8 mouse cellular contexts compared by ENCODE assay signal in the genomic region with DNA sequence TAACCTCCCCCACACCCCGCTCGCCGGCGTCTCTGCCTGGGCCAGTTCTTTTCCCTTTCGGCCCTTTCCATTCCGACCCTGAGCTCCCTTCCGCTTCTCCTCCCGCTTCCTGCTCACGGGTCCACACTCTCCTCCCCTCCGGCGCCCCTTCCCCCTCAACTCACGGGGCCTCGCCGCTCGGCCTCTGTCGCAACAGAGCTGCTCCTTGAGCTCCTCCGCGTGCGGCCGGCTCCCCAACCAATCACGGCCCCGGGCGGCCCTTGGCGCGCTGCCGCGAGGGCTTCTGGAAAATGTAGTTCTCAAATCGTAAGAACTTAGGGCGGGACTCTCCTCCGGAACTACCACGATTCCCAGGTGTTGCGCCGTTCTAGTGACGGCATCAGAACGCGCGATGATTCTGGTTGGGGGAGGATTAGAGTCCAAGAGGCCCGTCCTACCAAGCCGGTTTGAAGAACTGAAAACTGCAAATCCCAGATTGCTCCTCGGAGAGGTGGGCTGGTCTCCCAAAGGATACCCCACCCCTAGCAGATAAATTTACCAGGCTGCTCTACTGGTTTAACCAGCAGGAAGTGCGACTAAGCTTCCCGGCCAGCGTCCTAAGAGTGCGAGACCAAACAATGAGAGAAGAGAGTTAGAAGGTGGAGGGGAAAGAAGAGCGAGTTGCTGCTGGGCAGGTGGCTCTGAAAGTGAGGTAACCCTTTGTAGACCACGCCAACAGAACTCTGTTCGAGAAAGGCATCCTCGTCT. TPM values are rescaled to one million over a fixed set of nuclear protein-coding genes. Genes with fewer than 3 reads are reported as not detected.
DNase-seq lines count a peak whose midpoint lies in the region; ATAC-seq and TF ChIP-seq lines count a peak whose summit lies in the region.

A gene (minus strand): TSS at position 285 of the 747 bp plus-strand sequence.

- H3K79me3 ChIP-seq in C2C12 (ENCODE audit: low read depth): peaks cover 15% of the 10 kb centered on the region

- 1% methylated on average over 47 of the region's 48 CpGs for WGBS in heart, embryonic 11.5 days (ENCODE audit: insufficient replicate concordance)
- whole genome bisulfite sequencing in kidney, embryonic 16.5 days: under 1% methylated on average over 48 of the region's 48 CpGs
- WGBS in liver, adult 2 months: under 1% methylated on average over 48 of the region's 48 CpGs

- no peak for TF ChIP-seq CTCF in C2C12 (IDR thresholded peaks at IDR 0.05; ENCODE audit: control insufficient read depth, insufficient read depth, insufficient read length)
- peak; percentile 5; the same call in 1 of the 2 replicates for TF ChIP-seq CTCF in brain, embryonic 14.5 days (IDR thresholded peaks at IDR 0.05; ENCODE audit: borderline replicate concordance, extremely low read depth, insufficient read depth, insufficient read length)
- TF ChIP-seq CTCF in liver, adult 2 months (IDR thresholded peaks at IDR 0.05; ENCODE audit: low read depth, low read length): no peak

- peaks cover 46% of the 10 kb centered on the region for H3K79me2 ChIP-seq in C2C12 (ENCODE audit: control insufficient read depth, insufficient read depth)
- H3K79me2 ChIP-seq in liver, adult 2 months (ENCODE audit: control insufficient read depth, insufficient read depth, low read length): peaks cover 8% of the 10 kb centered on the region; the same call in 1 of the 2 replicates
- peaks cover 27% of the 10 kb centered on the region for H3K79me2 ChIP-seq in myocyte (ENCODE audit: control insufficient read depth, insufficient read depth)

- H3K9me3 ChIP-seq in erythroblast, embryonic 14.5 days (ENCODE audit: control insufficient read depth, low read length): no peaks in the 10 kb centered on the region
- H3K9me3 ChIP-seq in heart, embryonic 11.5 days (replicated peaks; ENCODE audit: control insufficient read depth, low read length): no peaks in the 10 kb centered on the region
- no peaks in the 10 kb centered on the region for H3K9me3 ChIP-seq in kidney, embryonic 16.5 days (ENCODE audit: low read length)

- ATAC-seq in heart, embryonic 11.5 days (replicated peaks; ENCODE audit: insufficient number of reproducible peaks, low FRiP score, low TSS enrichment): peak; percentile 95
- peak; percentile 98 for ATAC-seq in kidney, embryonic 16.5 days (ENCODE audit: low FRiP score, low TSS enrichment)

- TF ChIP-seq POLR2A in brain, embryonic 14.5 days (IDR thresholded peaks at IDR 0.05; ENCODE audit: borderline replicate concordance, extremely low read depth, insufficient read depth, insufficient read length, poor library complexity, severe bottlenecking): peak; percentile 80; the same call in 1 of the 2 replicates
- TF ChIP-seq POLR2A in liver, adult 2 months (IDR thresholded peaks at IDR 0.05; ENCODE audit: extremely low read depth, insufficient read depth, low read length): peak; percentile 79
- peak; percentile 94 for TF ChIP-seq POLR2A in myocyte (IDR thresholded peaks at IDR 0.05; ENCODE audit: insufficient read length, low read depth)

- peaks cover 29% of the 10 kb centered on the region for H3K4me1 ChIP-seq in erythroblast, embryonic 14.5 days (ENCODE audit: control insufficient read depth)
- peaks cover 7% of the 10 kb centered on the region for H3K4me1 ChIP-seq in heart, embryonic 11.5 days (ENCODE audit: control insufficient read depth, insufficient read depth, low read length)
- peaks cover 13% of the 10 kb centered on the region for H3K4me1 ChIP-seq in kidney, embryonic 16.5 days (ENCODE audit: insufficient read depth, low read length)
- H3K4me1 ChIP-seq in liver, adult 2 months (ENCODE audit: control insufficient read depth, insufficient read depth, low read length): peaks cover 6% of the 10 kb centered on the region

- H3K9ac ChIP-seq in heart, embryonic 11.5 days (ENCODE audit: low read depth, low read length): peak within 1 kb of the TSS; percentile 84
- peak within 1 kb of the TSS; percentile 77 for H3K9ac ChIP-seq in kidney, embryonic 16.5 days (replicated peaks; ENCODE audit: low read length)
- H3K9ac ChIP-seq in liver, adult 2 months (ENCODE audit: low read depth, low read length): peak within 1 kb of the TSS; percentile 79

- H3K4me3 ChIP-seq in C2C12 (ENCODE audit: insufficient read depth, poor library complexity, severe bottlenecking): peak within 1 kb of the TSS; percentile 97
- H3K4me3 ChIP-seq in erythroblast, embryonic 14.5 days (replicated peaks): peak within 1 kb of the TSS; percentile 72
- peak within 1 kb of the TSS; percentile 82 for H3K4me3 ChIP-seq in heart, embryonic 11.5 days (ENCODE audit: low read depth, low read length)
- H3K4me3 ChIP-seq in kidney, embryonic 16.5 days (ENCODE audit: low read length): peak within 1 kb of the TSS; percentile 74
- H3K4me3 ChIP-seq in liver, adult 2 months (ENCODE audit: insufficient read depth, low read depth, low read length): peak within 1 kb of the TSS; percentile 81
- H3K4me3 ChIP-seq in myocyte: peak within 1 kb of the TSS; percentile 87

- H3K27ac ChIP-seq in heart, embryonic 11.5 days (ENCODE audit: low read depth, low read length): peak within 1 kb of the TSS; percentile 78
- H3K27ac ChIP-seq in kidney, embryonic 16.5 days (ENCODE audit: low read length): peak within 1 kb of the TSS; percentile 90
- H3K27ac ChIP-seq in liver, adult 2 months (replicated peaks; ENCODE audit: insufficient read depth, low read depth, low read length): peak within 1 kb of the TSS; percentile 74

- H3K27me3 ChIP-seq in C2C12 (ENCODE audit: control insufficient read depth, insufficient read depth, insufficient read length) (no peaks in the 10 kb centered on the region), myocyte (ENCODE audit: control insufficient read depth, insufficient read depth, insufficient read length) (no peaks in the 10 kb centered on the region)
- H3K27me3 ChIP-seq in erythroblast, embryonic 14.5 days (ENCODE audit: control insufficient read depth): no peaks in the 10 kb centered on the region
- no peaks in the 10 kb centered on the region for H3K27me3 ChIP-seq in heart, embryonic 11.5 days (ENCODE audit: control insufficient read depth, insufficient read depth, low read length)
- H3K27me3 ChIP-seq in kidney, embryonic 16.5 days (ENCODE audit: insufficient read depth, low read length): no peaks in the 10 kb centered on the region
- H3K27me3 ChIP-seq in liver, adult 2 months (ENCODE audit: control insufficient read depth, insufficient read depth, low read length): no peaks in the 10 kb centered on the region
- no peaks in the 10 kb centered on the region for H3K27me3 ChIP-seq in splenic B cell, adult 2 months (ENCODE audit: control insufficient read depth, insufficient read depth, low read length, poor library complexity, severe bottlenecking)

- H3K36me3 ChIP-seq in C2C12 (ENCODE audit: control insufficient read depth, insufficient read depth): peaks cover 37% of the 10 kb centered on the region
- peaks cover 37% of the 10 kb centered on the region for H3K36me3 ChIP-seq in erythroblast, embryonic 14.5 days (ENCODE audit: control insufficient read depth)
- peaks cover 10% of the 10 kb centered on the region for H3K36me3 ChIP-seq in heart, embryonic 11.5 days (ENCODE audit: control insufficient read depth, insufficient read depth, low read length)
- H3K36me3 ChIP-seq in kidney, embryonic 16.5 days (ENCODE audit: insufficient read depth, low read length): peaks cover 20% of the 10 kb centered on the region
- peaks cover 19% of the 10 kb centered on the region for H3K36me3 ChIP-seq in liver, adult 2 months (ENCODE audit: control insufficient read depth, insufficient read depth, low read length)
- peaks cover 27% of the 10 kb centered on the region for H3K36me3 ChIP-seq in myocyte (ENCODE audit: control insufficient read depth, insufficient read depth)
- H3K36me3 ChIP-seq in splenic B cell, adult 2 months (ENCODE audit: control insufficient read depth, insufficient read depth, low read length, poor library complexity, severe bottlenecking): peaks cover 2% of the 10 kb centered on the region; the same call in 1 of the 2 replicates

- H3K4me2 ChIP-seq in heart, embryonic 11.5 days: peak within 1 kb of the TSS; percentile 76
- peak within 1 kb of the TSS; percentile 62 for H3K4me2 ChIP-seq in kidney, embryonic 16.5 days (replicated peaks; ENCODE audit: low read depth, low read length)
- peak within 1 kb of the TSS; percentile 99 for H3K4me2 ChIP-seq in myocyte (ENCODE audit: low read depth)

- DNase-seq in brain, embryonic 14.5 days (ENCODE audit: low read depth): peak; percentile 100
- DNase-seq in liver, adult 2 months (ENCODE audit: extremely low read depth, low read depth, low spot score): peak; percentile 100
- peak; percentile 99 for DNase-seq in splenic B cell, adult 2 months (ENCODE audit: low read depth, low spot score)

- H3ac ChIP-seq in C2C12 (ENCODE audit: control insufficient read depth, insufficient read length, low read depth) (peak within 1 kb of the TSS; percentile 64), myocyte (ENCODE audit: control insufficient read depth, insufficient read length) (peak within 1 kb of the TSS; percentile 77)

TF ChIP-seq in C2C12, 6 proteins besides CTCF, POLR2A, EP300 and RAD21:
- TF ChIP-seq CEBPB (IDR thresholded peaks at IDR 0.05; ENCODE audit: low read depth): peak; percentile 82
- TF ChIP-seq USF1 (IDR thresholded peaks at IDR 0.05; ENCODE audit: low read depth): no peak
- TF ChIP-seq MAX (IDR thresholded peaks at IDR 0.05): peak; percentile 51

TF ChIP-seq in myocyte, 11 proteins besides CTCF, POLR2A, EP300 and RAD21 (continues in another document):
- TF ChIP-seq MAX (IDR thresholded peaks at IDR 0.05; ENCODE audit: low read depth) (no peak), POLR2AphosphoS2 (IDR thresholded peaks at IDR 0.05; ENCODE audit: insufficient read length, low read depth) (peak; percentile 92), SRF (IDR thresholded peaks at IDR 0.05; ENCODE audit: control insufficient read depth, insufficient read length, low read depth) (peak; percentile 37), USF1 (IDR thresholded peaks at IDR 0.05; ENCODE audit: low read depth) (no peak), TCF12 (IDR thresholded peaks at IDR 0.05; ENCODE audit: insufficient read depth, poor library complexity, severe bottlenecking) (no peak), REST (IDR thresholded peaks at IDR 0.05; ENCODE audit: insufficient read depth, insufficient read length) (no peak), MYOD1 (IDR thresholded peaks at IDR 0.05; ENCODE audit: control insufficient read depth in 1 of 3, insufficient read length in 2 of 3, low read depth in 2 of 3) (peak in 1 of 3 experiments; percentile 10), E2F4 (IDR thresholded peaks at IDR 0.05; ENCODE audit: insufficient read depth) (peak; percentile 26)

RNA-seq across cellular contexts. Expression of the gene that starts here (rescaled TPM):
- polyA plus RNA-seq in C2C12 (2012; fragmentation: generic; extraction: Trizol): 143 TPM
- polyA plus RNA-seq in brain, embryonic 14.5 days (2012; rRNA removed): 75.5 and 85.9 TPM in 2 replicates
- polyA plus RNA-seq in erythroblast, embryonic 14.5 days (2012): 4.3 and 5.3 TPM in 2 replicates
- 75.6 and 78.6 TPM in 2 replicates for polyA plus RNA-seq in heart, embryonic 11.5 days (2014; fragmentation: Nextera tagmentation; extraction: Ambion mirVana)
- polyA plus RNA-seq in kidney, embryonic 16.5 days (2015; fragmentation: Nextera tagmentation; extraction: Ambion mirVana): 118 TPM in 2 replicates
- total RNA-seq in liver, adult 2 months (2014; rRNA removed): 25.0 and 25.9 TPM in 2 replicates
- polyA plus RNA-seq in liver, adult 2 months (2012; rRNA removed): 27.1 and 31.9 TPM in 2 replicates
- 137 TPM for polyA plus RNA-seq in myocyte (2012; fragmentation: generic; extraction: Trizol)

Comparison
In these comparisons a context has a peak if more than half of its experiments do, and no peak if none do; other contexts are left out.
1. Peak in every context shown above with its lines: DNase-seq, ATAC-seq, H3K4me3 ChIP-seq and H3K27ac ChIP-seq.